Mouse (Mus musculus) midbrain, embryonic 13.5 days (tissue): Measurements from ENCODE around the gene Pif1. TPM values are rescaled to one million over a fixed set of nuclear protein-coding genes. Genes with fewer than 3 reads are reported as not detected.

Experiments used
- ATAC-seq: fragments of 200-750 bp; cut with Nextera tagmentation; 2 replicates; pipeline ENCODE4 v1.8.0; 2017; ENCODE audit warnings: mild to moderate bottlenecking, moderate TSS enrichment, moderate library complexity
- H3K27ac ChIP-seq: fragments of 300-500 bp; sonication (generic); 2 replicates; pipeline ENCODE4 v1.5.1; 2015; ENCODE audit warnings: inconsistent platforms, mild to moderate bottlenecking, moderate library complexity
- H3K27me3 ChIP-seq: fragments of 300-500 bp; sonication (generic); 2 replicates; pipeline ENCODE4 v1.6.1; 2015; ENCODE audit warnings: mild to moderate bottlenecking, inconsistent platforms
- H3K36me3 ChIP-seq: fragments of 300-500 bp; sonication (generic); 2 replicates; pipeline ENCODE4 v1.6.1; 2015; ENCODE audit warnings: mild to moderate bottlenecking, inconsistent platforms
- H3K4me1 ChIP-seq: fragments of 300-500 bp; sonication (generic); replicated peaks from 2 replicates; pipeline ENCODE4 v1.6.1; 2015; ENCODE audit warnings: inconsistent platforms
- H3K4me2 ChIP-seq: fragments of 300-500 bp; sonication (generic); replicated peaks from 2 replicates; pipeline ENCODE4 v1.6.1; 2015; ENCODE audit warnings: moderate library complexity, mild to moderate bottlenecking, inconsistent platforms
- H3K4me3 ChIP-seq: fragments of 300-500 bp; sonication (generic); replicated peaks from 2 replicates; pipeline ENCODE4 v1.5.1; 2015; ENCODE audit warnings: mild to moderate bottlenecking, inconsistent platforms
- H3K9ac ChIP-seq: fragments of 300-500 bp; sonication (generic); replicated peaks from 2 replicates; pipeline ENCODE4 v1.6.1; 2015; ENCODE audit warnings: mild to moderate bottlenecking, inconsistent platforms
- H3K9me3 ChIP-seq: fragments of 300-500 bp; sonication (generic); 2 replicates; pipeline ENCODE4 v1.6.1; 2016; ENCODE audit warnings: mild to moderate bottlenecking, inconsistent platforms
- WGBS: fragments of 180-500 bp; shearing (Covaris S2); methylation state at CpG from one replicate; pipeline ENCODE4 v1.1.7; 2015; 5-methylcytosine and 5-hydroxymethylcytosine counted together
- polyA plus RNA-seq: library from polyadenylated mRNA; unstranded; fragments of >200 nt; fragmentation: Nextera tagmentation; extraction: Ambion mirVana; gene quantifications from 2 replicates; pipeline ENCODE4 v1.2.1, GENCODE M21; 2015

The Pif1 gene
- polyA plus RNA-seq, 1 experiment from 2014 or later, result 8.4 TPM

- Histone ChIP-seq H3K27me3 (no peaks in the 10 kb centered on the region), H3K4me3 (peak overlapping the region; percentile 55), H3K36me3 (no peaks in the 10 kb centered on the region), H3K4me2 (peak overlapping the region; percentile 70), H3K4me1 (peaks cover 39% of the 10 kb centered on the region), H3K9me3 (no peaks in the 10 kb centered on the region), H3K9ac (peak overlapping the region; percentile 54), H3K27ac (peak overlapping the region; percentile 74)
- 7% methylated on average over 19 of the region's 29 CpGs for WGBS
- peak; percentile 86 for ATAC-seq
These were observed 6.3 kb upstream of the Pif1 start for GRCm38 (mm10) chr9:65580401-65581256.

- 31% methylated on average over 8 of the region's 8 CpGs for WGBS
- Histone ChIP-seq H3K36me3 (no peaks in the 10 kb centered on the region), H3K27ac (no peak overlapping the region), H3K27me3 (no peaks in the 10 kb centered on the region), H3K9ac (no peak overlapping the region), H3K4me3 (no peak overlapping the region), H3K4me1 (peaks cover 37% of the 10 kb centered on the region), H3K4me2 (no peak overlapping the region), H3K9me3 (no peaks in the 10 kb centered on the region)
- ATAC-seq, result no peak
These were observed 3.9 kb upstream of the Pif1 start for GRCm38 (mm10) chr9:65583045-65583444.

GRCm38 (mm10) chr9:65587270-65587572 is 261 bp downstream of the Pif1 start:
- Histone ChIP-seq H3K9ac (peak overlapping the region; percentile 71), H3K27ac (no peak overlapping the region), H3K9me3 (no peaks in the 10 kb centered on the region), H3K4me1 (peaks cover 33% of the 10 kb centered on the region), H3K4me2 (peak overlapping the region; percentile 100), H3K4me3 (peak overlapping the region; percentile 59), H3K27me3 (no peaks in the 10 kb centered on the region), H3K36me3 (peaks cover 8% of the 10 kb centered on the region; the same call in 1 of the 2 replicates)
- WGBS, result 0% methylated on average over 6 of the region's 6 CpGs
- ATAC-seq, result peak; percentile 53; the same call in 1 of the 2 replicates

- peak overlapping the region; percentile 71 for H3K9ac ChIP-seq
- no peaks in the 10 kb centered on the region for H3K27me3 ChIP-seq
- H3K9me3 ChIP-seq, result no peaks in the 10 kb centered on the region
- ATAC-seq, result peak; percentile 61
- peaks cover 33% of the 10 kb centered on the region for H3K4me1 ChIP-seq
- H3K36me3 ChIP-seq, result peaks cover 11% of the 10 kb centered on the region
- H3K27ac ChIP-seq, result no peak overlapping the region
- H3K4me3 ChIP-seq, result peak overlapping the region; percentile 59
- under 1% methylated on average over 64 of the region's 64 CpGs for WGBS
- H3K4me2 ChIP-seq, result peak overlapping the region; percentile 100
These were observed 806 bp downstream of the Pif1 start for GRCm38 (mm10) chr9:65587573-65588358.

GRCm38 (mm10) chr9:65589091-65589490 is 2.1 kb downstream of the Pif1 start:
- 88% methylated on average over 3 of the region's 3 CpGs for WGBS
- Histone ChIP-seq H3K36me3 (peaks cover 23% of the 10 kb centered on the region), H3K9ac (peak overlapping the region; percentile 21; the same call in 1 of the 2 replicates)

GRCm38 (mm10) chr9:65592721-65593120 is 5.8 kb downstream of the Pif1 start:
- Histone ChIP-seq H3K9me3 (no peaks in the 10 kb centered on the region), H3K4me3 (no peak overlapping the region), H3K9ac (no peak overlapping the region), H3K27me3 (no peaks in the 10 kb centered on the region), H3K4me1 (peaks cover 23% of the 10 kb centered on the region), H3K27ac (no peak overlapping the region), H3K4me2 (no peak overlapping the region), H3K36me3 (peaks cover 36% of the 10 kb centered on the region)
- no peak for ATAC-seq
- 88% methylated on average over 3 of the region's 3 CpGs for WGBS

More at GRCm38 (mm10) chr9:65589091-65589490, 2.1 kb downstream of the Pif1 start:
- Histone ChIP-seq H3K9me3 (no peaks in the 10 kb centered on the region), H3K27me3 (no peaks in the 10 kb centered on the region), H3K4me2 (peak overlapping the region; percentile 100), H3K4me3 (peak overlapping the region; percentile 59), H3K4me1 (peaks cover 33% of the 10 kb centered on the region), H3K27ac (no peak overlapping the region)
- ATAC-seq, result no peak

GRCm38 (mm10) chr9:65593596-65593995 is 6.6 kb downstream of the Pif1 start:
- WGBS, result 87% methylated on average over 9 of the region's 9 CpGs
- H3K4me1 ChIP-seq, result peaks cover 14% of the 10 kb centered on the region
- no peak overlapping the region for H3K9ac ChIP-seq
- peaks cover 36% of the 10 kb centered on the region for H3K36me3 ChIP-seq
- ATAC-seq, result no peak
- H3K9me3 ChIP-seq, result no peaks in the 10 kb centered on the region
- no peak overlapping the region for H3K27ac ChIP-seq
- H3K4me3 ChIP-seq, result no peak overlapping the region
- H3K4me2 ChIP-seq, result no peak overlapping the region
- no peaks in the 10 kb centered on the region for H3K27me3 ChIP-seq

GRCm38 (mm10) chr9:65598765-65599249 is 11.8 kb downstream of the Pif1 start:
- Histone ChIP-seq H3K9ac (no peak overlapping the region), H3K4me2 (no peak overlapping the region), H3K27ac (no peak overlapping the region), H3K27me3 (no peaks in the 10 kb centered on the region), H3K4me1 (no peaks in the 10 kb centered on the region), H3K36me3 (peaks cover 14% of the 10 kb centered on the region), H3K9me3 (no peaks in the 10 kb centered on the region), H3K4me3 (no peak overlapping the region)
- 55% methylated on average over 7 of the region's 11 CpGs for WGBS
- no peak for ATAC-seq

GRCm38 (mm10) chr9:65600951-65601350 is 14.0 kb downstream of the Pif1 start:
- no peak overlapping the region for H3K4me2 ChIP-seq
- H3K36me3 ChIP-seq, result no peaks in the 10 kb centered on the region
- H3K9ac ChIP-seq, result no peak overlapping the region
- no peak for ATAC-seq
- H3K27ac ChIP-seq, result no peak overlapping the region
- no peaks in the 10 kb centered on the region for H3K27me3 ChIP-seq
- WGBS, result 70% methylated on average over 2 of the region's 2 CpGs
- no peaks in the 10 kb centered on the region for H3K9me3 ChIP-seq
- H3K4me3 ChIP-seq, result no peak overlapping the region
- peaks cover 4% of the 10 kb centered on the region for H3K4me1 ChIP-seq

GRCm38 (mm10) chr9:65603401-65604102 is 16.6 kb downstream of the Pif1 start:
- 53% methylated on average over 8 of the region's 8 CpGs for WGBS
- Histone ChIP-seq H3K27ac (no peak overlapping the region), H3K36me3 (no peaks in the 10 kb centered on the region), H3K9me3 (no peaks in the 10 kb centered on the region), H3K4me2 (no peak overlapping the region), H3K4me3 (no peak overlapping the region), H3K9ac (no peak overlapping the region), H3K27me3 (no peaks in the 10 kb centered on the region), H3K4me1 (peaks cover 8% of the 10 kb centered on the region)
- ATAC-seq, result no peak

- Histone ChIP-seq H3K4me2 (peak overlapping the region; percentile 49), H3K9ac (0 out of 2 replicates have a peak overlapping the region, but pooled peaks have one; percentile 36), H3K27me3 (no peaks in the 10 kb centered on the region), H3K4me1 (peaks cover 8% of the 10 kb centered on the region), H3K4me3 (no peak overlapping the region; the same call in 1 of the 2 replicates), H3K36me3 (no peaks in the 10 kb centered on the region), H3K27ac (no peak overlapping the region), H3K9me3 (no peaks in the 10 kb centered on the region)
- ATAC-seq, result peak; percentile 89
- WGBS, result 5% methylated on average over 9 of the region's 9 CpGs
These were observed 18.6 kb downstream of the Pif1 start for GRCm38 (mm10) chr9:65605471-65606136.
